Mouse (Mus musculus): Measurements from ENCODE around the gene Upk3bl.
"Not testable (repeated sequence)": the region's sequence is repeated elsewhere in the genome, so short reads cannot be mapped to it uniquely, and the experiment has no call there.

Upk3bl gene

GRCm38 (mm10) chr5:136048541-136048940 lies 5.8 kb upstream of the Upk3bl start:
- DNase-seq (ENCODE audit: low spot score) = not testable (repeated sequence)

- DNase-seq (ENCODE audit: low spot score) = no peak
Measured at GRCm38 (mm10) chr5:136049926-136050325, 4.4 kb upstream of the Upk3bl start.

GRCm38 (mm10) chr5:136051231-136052085 lies 2.8 kb upstream of the Upk3bl start:
- peak; percentile 81 for DNase-seq (ENCODE audit: low spot score)

- no peak for DNase-seq (ENCODE audit: low spot score)
Measured at GRCm38 (mm10) chr5:136052861-136053655, 1.2 kb upstream of the Upk3bl start.

GRCm38 (mm10) chr5:136056062-136056461 lies 1.8 kb downstream of the Upk3bl start:
- no peak for DNase-seq (ENCODE audit: low spot score)

- DNase-seq (ENCODE audit: low spot score) = no peak
Measured at GRCm38 (mm10) chr5:136057085-136057484, 2.8 kb downstream of the Upk3bl start.

- peak; percentile 81 for DNase-seq (ENCODE audit: low spot score)
Measured at GRCm38 (mm10) chr5:136061567-136061966, 7.3 kb downstream of the Upk3bl start.

GRCm38 (mm10) chr5:136063920-136064319 lies 9.6 kb downstream of the Upk3bl start:
- no peak for DNase-seq (ENCODE audit: low spot score)

GRCm38 (mm10) chr5:136066404-136067148 lies 12.3 kb downstream of the Upk3bl start:
- DNase-seq (ENCODE audit: low spot score) = peak; percentile 26

- DNase-seq (ENCODE audit: low spot score) = no peak
Measured at GRCm38 (mm10) chr5:136069411-136069810, 15.1 kb downstream of the Upk3bl start.

- no peak for DNase-seq (ENCODE audit: low spot score)
Measured at GRCm38 (mm10) chr5:136073051-136073450, 18.8 kb downstream of the Upk3bl start.

- DNase-seq (ENCODE audit: low spot score) = no peak
Measured at GRCm38 (mm10) chr5:136073526-136073925, 19.2 kb downstream of the Upk3bl start.

GRCm38 (mm10) chr5:136075076-136075475 lies 20.8 kb downstream of the Upk3bl start:
- no peak for DNase-seq (ENCODE audit: low spot score)

GRCm38 (mm10) chr5:136076284-136076683 lies 22.0 kb downstream of the Upk3bl start:
- no peak for DNase-seq (ENCODE audit: low spot score)

- no peak for DNase-seq (ENCODE audit: low spot score)
Measured at GRCm38 (mm10) chr5:136077001-136077550, 22.8 kb downstream of the Upk3bl start.

GRCm38 (mm10) chr5:136078136-136078535 lies 23.8 kb downstream of the Upk3bl start:
- DNase-seq (ENCODE audit: low spot score) = no peak

- no peak for DNase-seq (ENCODE audit: low spot score)
Measured at GRCm38 (mm10) chr5:136082345-136082744, 28.1 kb downstream of the Upk3bl start.

- DNase-seq (ENCODE audit: low spot score) = peak; percentile 99
Measured at GRCm38 (mm10) chr5:136083669-136084107, 29.4 kb downstream of the Upk3bl start, which contains the start of gene Rasa4. Rasa4 (plus strand) TSS chr5:136083916.

GRCm38 (mm10) chr5:136084144-136084881 lies 30.0 kb downstream of the Upk3bl start:
- DNase-seq (ENCODE audit: low spot score) = peak; percentile 53

GRCm38 (mm10) chr5:136084891-136085651 lies 30.8 kb downstream of the Upk3bl start:
- DNase-seq (ENCODE audit: low spot score) = peak; percentile 78
